Mouse (Mus musculus) left cerebral cortex, adult 6 months (tissue): Measurements from ENCODE around the gene Pdss2. TPM values are rescaled to one million over a fixed set of nuclear protein-coding genes. Genes with fewer than 3 reads are reported as not detected.

Experiments used
- long read RNA-seq, 2 experiments: library from polyadenylated mRNA; unstranded; transcript quantifications; one replicate each; pipeline ENCODE4 v2.0.0; 2019 to 2020
- polyA plus RNA-seq: library from polyadenylated mRNA; unstranded; fragments of <200 nt; fragmentation: Nextera tagmentation; gene quantifications from 2 replicates; pipeline ENCODE4 v1.2.3, GENCODE M21; 2021

Pdss2 gene
- 9.9 and 11.7 TPM in 2 replicates for polyA plus RNA-seq
- long read RNA-seq, experiment 1, transcript Pdss2-201 (8 exons, 2,127 nt): major isoform, 46 of 81 reads
- long read RNA-seq, experiment 1, partial matches to known transcripts: 6 of 81 reads
- long read RNA-seq, experiment 1, other reads (novel, unspliced or antisense): 29 of 81 reads
- long read RNA-seq, experiment 2, transcript Pdss2-201 (8 exons, 2,127 nt): major isoform, 12 of 30 reads
- long read RNA-seq, experiment 2, partial matches to known transcripts: 7 of 30 reads
- long read RNA-seq, experiment 2, other reads (novel, unspliced or antisense): 11 of 30 reads

GRCm38 (mm10) chr10:43220910-43221625 is at the start of gene Pdss2:
Pdss2 (plus strand) TSS chr10:43221486.

DNA sequence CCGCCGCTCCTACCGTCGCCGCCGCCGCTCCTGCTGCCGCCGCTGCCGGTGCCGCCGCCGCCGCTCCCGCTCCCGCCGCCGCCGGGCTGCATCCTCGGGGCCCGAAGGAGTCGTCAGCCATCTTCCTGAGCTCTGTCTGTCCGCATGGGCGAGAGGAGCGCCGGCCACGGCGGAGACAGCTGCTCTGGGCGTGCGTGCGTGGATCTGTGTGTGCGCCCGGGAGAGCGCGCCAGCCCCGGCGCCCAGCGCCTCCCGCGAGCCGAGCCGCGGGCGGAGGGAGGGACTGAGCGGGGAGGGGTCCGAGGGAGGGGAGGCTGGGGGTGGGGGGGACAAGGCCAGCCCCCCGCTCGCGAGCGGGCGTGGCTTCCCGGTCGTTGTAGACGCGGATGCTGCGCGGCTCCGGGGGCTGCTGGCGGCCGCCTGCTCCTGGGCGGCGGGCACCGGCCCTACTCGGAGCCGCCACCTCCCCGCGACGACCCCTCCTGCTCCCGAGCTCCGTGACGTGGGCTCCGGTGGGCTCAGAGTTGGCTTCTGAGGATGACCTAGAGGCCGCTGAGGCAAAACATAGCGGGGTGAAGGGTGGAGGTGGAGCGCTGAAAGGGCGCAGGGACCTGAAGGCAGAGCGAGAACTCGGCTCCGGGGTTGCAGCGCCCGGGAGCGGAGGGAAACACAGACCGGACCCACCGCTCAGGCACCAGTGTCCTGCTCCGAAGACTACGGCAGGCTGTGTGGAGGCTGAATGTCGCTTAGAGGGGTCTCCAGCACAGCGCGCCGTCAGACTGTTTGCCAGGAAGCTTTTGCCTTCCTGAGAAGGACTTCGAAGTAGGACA is 46.7 kb upstream of the Pdss2 start, which contains the start of the genes Sobp and 9030612E09Rik:
TSS of gene Sobp (minus strand) at position 205 of the 830 bp plus-strand sequence.
TSS of gene 9030612E09Rik (plus strand) at position 379 of the 830 bp plus-strand sequence.

DNA sequence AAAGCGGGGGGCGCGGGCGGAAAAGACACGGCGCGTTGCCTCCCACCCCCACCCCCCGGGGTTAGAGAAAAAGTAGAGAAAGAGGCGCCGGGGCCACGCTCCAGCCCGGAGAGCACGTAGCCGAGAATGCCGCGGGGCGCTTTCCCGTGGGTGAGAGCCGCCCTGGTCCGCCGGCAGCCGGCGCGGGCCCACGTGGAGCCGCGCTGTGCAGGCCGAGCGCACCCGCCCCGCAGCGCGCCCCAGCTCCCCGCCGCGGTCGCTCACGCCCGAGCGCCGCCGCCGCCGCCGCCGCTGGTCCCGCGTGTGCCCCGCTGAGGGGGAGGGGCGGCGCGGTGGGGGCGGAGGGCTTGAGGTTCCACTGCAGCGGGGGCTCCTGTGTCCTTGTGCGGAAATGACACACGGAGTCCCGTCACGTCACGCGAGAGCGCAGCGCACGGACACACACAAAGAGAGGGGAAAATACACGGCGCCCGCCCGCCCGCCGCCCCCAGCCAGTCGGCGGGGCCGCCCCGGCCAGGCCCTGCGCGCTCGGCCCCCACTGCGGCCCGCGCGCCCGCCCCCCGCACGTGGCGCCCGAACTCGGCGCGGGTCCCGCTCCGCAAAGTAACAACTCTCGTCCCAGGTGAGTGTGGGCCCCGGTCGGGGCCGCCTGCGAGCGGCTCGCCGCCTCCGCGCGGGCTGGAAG is 257.6 kb downstream of the Pdss2 start, which contains the start of gene Bend3:
TSS of gene Bend3 (plus strand) at position 81 of the 685 bp plus-strand sequence.

Other genes starting within 250 kb of the Pdss2 start
- 7.9 and 9.5 TPM in 2 replicates for gene Sobp, start 47.0 kb upstream of the Pdss2 start, polyA plus RNA-seq
- 0.67 and 1.0 TPM in 2 replicates for gene 9030612E09Rik, start 46.8 kb upstream of the Pdss2 start, polyA plus RNA-seq